Mouse (Mus musculus) neural tube, embryonic 13.5 days (tissue): ENCODE results near the gene Cacnb3. TPM values are rescaled to one million over a fixed set of nuclear protein-coding genes. Genes with fewer than 3 reads are reported as not detected.

Experiments
- ATAC-seq: fragments of 200-750 bp; cut with Nextera tagmentation; 2 replicates; pipeline ENCODE4 v1.8.0; 2017; ENCODE audit warnings: low read depth, mild to moderate bottlenecking, moderate TSS enrichment, moderate library complexity
- H3K27ac ChIP-seq: fragments of 300-500 bp; sonication (generic); replicated peaks from 2 replicates; pipeline ENCODE4 v1.5.1; 2015; ENCODE audit warnings: moderate library complexity, mild to moderate bottlenecking, inconsistent platforms
- H3K27me3 ChIP-seq: fragments of 300-500 bp; sonication (generic); 2 replicates; pipeline ENCODE4 v1.6.1; 2015; ENCODE audit warnings: mild to moderate bottlenecking, inconsistent platforms
- H3K36me3 ChIP-seq: fragments of 300-500 bp; sonication (generic); 2 replicates; pipeline ENCODE4 v1.6.1; 2015; ENCODE audit warnings: mild to moderate bottlenecking, inconsistent platforms
- H3K4me1 ChIP-seq: fragments of 300-500 bp; sonication (generic); replicated peaks from 2 replicates; pipeline ENCODE4 v1.6.1; 2015; ENCODE audit warnings: inconsistent platforms
- H3K4me2 ChIP-seq: fragments of 300-500 bp; sonication (generic); 2 replicates; pipeline ENCODE4 v1.6.1; 2015; ENCODE audit warnings: inconsistent platforms, mild to moderate bottlenecking, moderate library complexity
- H3K4me3 ChIP-seq: fragments of 300-500 bp; sonication (generic); 2 replicates; pipeline ENCODE4 v1.5.1; 2015; ENCODE audit warnings: mild to moderate bottlenecking, inconsistent platforms
- H3K9ac ChIP-seq: fragments of 300-500 bp; sonication (generic); 2 replicates; pipeline ENCODE4 v1.6.1; 2015; ENCODE audit warnings: moderate library complexity, mild to moderate bottlenecking, inconsistent platforms
- H3K9me3 ChIP-seq: fragments of 300-500 bp; sonication (generic); 2 replicates; pipeline ENCODE4 v1.6.1; 2016; ENCODE audit warnings: inconsistent platforms
- WGBS: fragments of 180-500 bp; shearing (Covaris S2); methylation state at CpG from one replicate; pipeline ENCODE4 v1.1.7; 2015; 5-methylcytosine and 5-hydroxymethylcytosine counted together
- polyA plus RNA-seq: library from polyadenylated mRNA; unstranded; fragments of >200 nt; fragmentation: Nextera tagmentation; extraction: Ambion mirVana; gene quantifications from 2 replicates; pipeline ENCODE4 v1.2.1, GENCODE M21; 2015

The Cacnb3 gene
- polyA plus RNA-seq, 1 experiment from 2014 or later = 137 TPM

GRCm38 (mm10) chr15:98645057-98646026 lies 14.7 kb downstream of the Cacnb3 start:
- ATAC-seq = no peak
- 87% methylated on average over 24 of the region's 24 CpGs for WGBS
- no peak overlapping the region for H3K9ac ChIP-seq
- H3K9me3 ChIP-seq = no peaks in the 10 kb centered on the region
- H3K4me3 ChIP-seq = no peak overlapping the region
- H3K4me2 ChIP-seq = no peak overlapping the region
- no peaks in the 10 kb centered on the region for H3K27me3 ChIP-seq
- peaks cover 100% of the 10 kb centered on the region for H3K36me3 ChIP-seq
- no peaks in the 10 kb centered on the region for H3K4me1 ChIP-seq
- no peak overlapping the region for H3K27ac ChIP-seq

- H3K4me1 ChIP-seq = no peaks in the 10 kb centered on the region
- no peak overlapping the region for H3K4me3 ChIP-seq
- no peaks in the 10 kb centered on the region for H3K27me3 ChIP-seq
- 89% methylated on average over 8 of the region's 8 CpGs for WGBS
- H3K36me3 ChIP-seq = peaks cover 100% of the 10 kb centered on the region
- H3K27ac ChIP-seq = no peak overlapping the region
- H3K9ac ChIP-seq = no peak overlapping the region
- no peak overlapping the region for H3K4me2 ChIP-seq
- no peak for ATAC-seq
- H3K9me3 ChIP-seq = no peaks in the 10 kb centered on the region
Observed at GRCm38 (mm10) chr15:98646737-98647136, 16.1 kb downstream of the Cacnb3 start.

- Histone ChIP-seq H3K9ac (no peak overlapping the region), H3K4me1 (no peaks in the 10 kb centered on the region), H3K4me2 (no peak overlapping the region), H3K27ac (no peak overlapping the region), H3K36me3 (peaks cover 100% of the 10 kb centered on the region), H3K27me3 (no peaks in the 10 kb centered on the region), H3K9me3 (no peaks in the 10 kb centered on the region), H3K4me3 (no peak overlapping the region)
- ATAC-seq = no peak
- 89% methylated on average over 10 of the region's 10 CpGs for WGBS
Observed at GRCm38 (mm10) chr15:98647308-98647707, 16.7 kb downstream of the Cacnb3 start.

- no peaks in the 10 kb centered on the region for H3K4me1 ChIP-seq
Observed at GRCm38 (mm10) chr15:98648071-98648470, 17.4 kb downstream of the Cacnb3 start.

GRCm38 (mm10) chr15:98651431-98651830 lies 20.8 kb downstream of the Cacnb3 start:
- Histone ChIP-seq H3K4me1 (no peaks in the 10 kb centered on the region), H3K36me3 (peaks cover 100% of the 10 kb centered on the region), H3K27ac (no peak overlapping the region), H3K4me3 (no peak overlapping the region), H3K9ac (no peak overlapping the region), H3K27me3 (no peaks in the 10 kb centered on the region), H3K4me2 (no peak overlapping the region), H3K9me3 (no peaks in the 10 kb centered on the region)
- ATAC-seq = no peak
- 93% methylated on average over 15 of the region's 15 CpGs for WGBS

More at GRCm38 (mm10) chr15:98648071-98648470, 17.4 kb downstream of the Cacnb3 start:
- Histone ChIP-seq H3K9me3 (no peaks in the 10 kb centered on the region), H3K4me3 (no peak overlapping the region), H3K27ac (no peak overlapping the region), H3K9ac (no peak overlapping the region), H3K27me3 (no peaks in the 10 kb centered on the region), H3K36me3 (peaks cover 100% of the 10 kb centered on the region), H3K4me2 (no peak overlapping the region)
- 96% methylated on average over 3 of the region's 3 CpGs for WGBS
- ATAC-seq = no peak

- WGBS = 94% methylated on average over 8 of the region's 8 CpGs
- no peaks in the 10 kb centered on the region for H3K27me3 ChIP-seq
- no peak overlapping the region for H3K9ac ChIP-seq
- H3K27ac ChIP-seq = no peak overlapping the region
- H3K36me3 ChIP-seq = peaks cover 100% of the 10 kb centered on the region
- no peak overlapping the region for H3K4me3 ChIP-seq
- no peak overlapping the region for H3K4me2 ChIP-seq
- no peak for ATAC-seq
- no peaks in the 10 kb centered on the region for H3K9me3 ChIP-seq
- H3K4me1 ChIP-seq = no peaks in the 10 kb centered on the region
Observed at GRCm38 (mm10) chr15:98652174-98652573, 21.5 kb downstream of the Cacnb3 start.

GRCm38 (mm10) chr15:98656982-98657751 lies 26.5 kb downstream of the Cacnb3 start:
- Histone ChIP-seq H3K4me2 (no peak overlapping the region), H3K9ac (no peak overlapping the region), H3K4me1 (peaks cover 14% of the 10 kb centered on the region), H3K27ac (no peak overlapping the region), H3K36me3 (peaks cover 74% of the 10 kb centered on the region), H3K4me3 (no peak overlapping the region), H3K27me3 (no peaks in the 10 kb centered on the region), H3K9me3 (no peaks in the 10 kb centered on the region)
- WGBS = 84% methylated on average over 15 of the region's 15 CpGs
- ATAC-seq = no peak

- Histone ChIP-seq H3K9ac (peak overlapping the region; percentile 88), H3K4me3 (peak overlapping the region; percentile 81), H3K4me2 (peak overlapping the region; percentile 78), H3K36me3 (peaks cover 24% of the 10 kb centered on the region), H3K9me3 (no peaks in the 10 kb centered on the region), H3K4me1 (peaks cover 15% of the 10 kb centered on the region), H3K27ac (peak overlapping the region; percentile 91), H3K27me3 (no peaks in the 10 kb centered on the region)
- ATAC-seq = no peak
- WGBS = under 1% methylated on average over 14 of the region's 14 CpGs
Observed at GRCm38 (mm10) chr15:98662198-98662566, 31.5 kb downstream of the Cacnb3 start.

GRCm38 (mm10) chr15:98662567-98663545 lies 32.2 kb downstream of the Cacnb3 start, which contains the start of gene Ddx23:
TSS of gene Ddx23 (minus strand) at chr15:98662894.
- H3K9ac ChIP-seq = peak within 1 kb of the TSS; percentile 88
- ATAC-seq = peak; percentile 95
- peak within 1 kb of the TSS; percentile 91 for H3K27ac ChIP-seq
- peak within 1 kb of the TSS; percentile 81 for H3K4me3 ChIP-seq
- 4% methylated on average over 48 of the region's 48 CpGs for WGBS
- H3K9me3 ChIP-seq = no peaks in the 10 kb centered on the region
- no peaks in the 10 kb centered on the region for H3K27me3 ChIP-seq
- peak within 1 kb of the TSS; percentile 78 for H3K4me2 ChIP-seq
- peaks cover 17% of the 10 kb centered on the region for H3K36me3 ChIP-seq
- H3K4me1 ChIP-seq = peaks cover 15% of the 10 kb centered on the region

- no peak for ATAC-seq
Observed at GRCm38 (mm10) chr15:98664042-98664907, 33.6 kb downstream of the Cacnb3 start.

More at GRCm38 (mm10) chr15:98664042-98664907, 33.6 kb downstream of the Cacnb3 start:
- H3K4me1 ChIP-seq = peaks cover 15% of the 10 kb centered on the region
- no peaks in the 10 kb centered on the region for H3K27me3 ChIP-seq
- 83% methylated on average over 11 of the region's 11 CpGs for WGBS
- no peak overlapping the region for H3K9ac ChIP-seq
- 0 out of 2 replicates have a peak, but pooled peaks cover 6% of the 10 kb centered on the region for H3K36me3 ChIP-seq
- no peak overlapping the region for H3K4me2 ChIP-seq
- H3K9me3 ChIP-seq = no peaks in the 10 kb centered on the region
- H3K4me3 ChIP-seq = no peak overlapping the region
- H3K27ac ChIP-seq = no peak overlapping the region
